Mouse (Mus musculus): ENCODE measurements around the gene Pgrmc1.
A peak's percentile ranks its signal among the peaks of the same experiment; 100 is the strongest.

Pgrmc1 gene

DNA sequence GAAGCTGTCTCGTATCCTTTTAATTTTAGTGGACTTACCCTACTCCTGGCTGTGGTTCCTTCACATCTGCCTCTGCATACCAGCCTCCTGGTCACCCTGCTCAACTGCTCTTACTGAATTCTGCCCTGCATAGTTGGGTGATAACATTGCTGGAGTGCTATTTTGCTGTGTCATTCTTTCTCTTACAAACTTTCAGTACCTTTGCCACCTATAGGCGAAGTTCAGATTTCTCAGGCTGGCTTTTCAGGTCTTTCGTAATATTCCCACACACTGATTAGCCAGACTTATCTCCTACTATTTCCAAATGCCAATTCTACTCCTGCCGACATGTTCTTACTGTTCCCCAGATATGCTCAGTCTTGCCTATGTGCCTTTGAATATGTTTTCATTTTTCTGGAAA, 6.0 kb downstream of the Pgrmc1 start:
- DNase-seq (ENCODE audit: low spot score) = no peak

DNA sequence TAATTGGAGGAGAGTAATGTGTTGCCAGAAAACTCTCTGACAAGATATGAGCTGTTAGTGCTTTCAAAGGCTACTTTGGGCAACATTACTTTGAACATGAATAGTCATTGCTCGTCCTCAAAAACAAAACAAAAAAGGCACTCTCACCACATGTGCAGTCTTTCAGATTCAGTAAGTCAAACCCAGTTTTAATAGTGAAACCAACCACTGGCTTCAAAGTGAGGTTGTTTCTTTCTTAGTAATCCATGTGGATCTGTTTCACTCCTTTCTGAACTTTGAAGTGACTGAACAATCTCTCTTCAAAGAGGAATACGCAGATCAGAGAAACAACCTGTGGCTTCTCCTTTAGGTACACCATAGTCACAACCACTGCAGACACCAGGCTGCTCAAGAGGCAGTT, 11.1 kb downstream of the Pgrmc1 start:
- no peak for DNase-seq (ENCODE audit: low spot score)

DNA sequence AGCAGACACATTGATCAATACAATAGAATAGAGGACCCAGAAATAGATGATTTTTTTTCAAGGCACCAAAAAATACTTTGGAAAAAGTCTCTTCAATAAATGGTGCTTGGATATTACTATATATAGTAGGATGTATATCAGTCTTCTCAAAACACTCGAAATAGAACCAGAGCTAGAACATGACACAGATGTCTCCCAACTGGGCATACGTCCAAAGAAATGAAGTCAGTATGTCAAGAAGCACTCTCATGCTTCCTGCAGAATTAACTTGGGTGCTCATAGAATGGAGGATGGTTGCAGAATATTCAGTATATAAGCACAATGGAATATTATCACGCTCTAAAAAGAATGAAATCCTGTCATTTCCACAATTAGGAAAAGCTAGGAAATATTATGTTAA, 30.1 kb downstream of the Pgrmc1 start:
- peak; percentile 21 for DNase-seq (ENCODE audit: low spot score)

DNA sequence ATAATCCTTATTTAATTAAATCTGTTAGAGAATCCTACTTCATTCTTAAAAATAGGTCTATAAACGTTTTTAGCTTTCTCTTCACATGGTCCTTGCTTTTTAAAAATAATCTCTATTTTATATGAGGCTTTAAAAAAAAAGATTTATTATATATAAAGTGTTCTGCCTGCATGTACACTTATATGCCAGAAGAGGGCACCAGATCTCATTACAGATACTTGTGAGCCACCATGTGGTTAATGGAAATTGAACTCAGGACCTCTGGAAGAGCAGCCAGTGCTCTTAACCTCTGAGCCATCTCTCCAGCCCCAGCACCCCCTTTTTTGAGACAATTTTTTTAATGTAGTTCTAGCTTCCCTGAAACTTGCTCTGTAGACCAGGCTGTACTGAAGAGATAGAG, 32.8 kb downstream of the Pgrmc1 start:
- no peak for DNase-seq (ENCODE audit: low spot score)

DNA sequence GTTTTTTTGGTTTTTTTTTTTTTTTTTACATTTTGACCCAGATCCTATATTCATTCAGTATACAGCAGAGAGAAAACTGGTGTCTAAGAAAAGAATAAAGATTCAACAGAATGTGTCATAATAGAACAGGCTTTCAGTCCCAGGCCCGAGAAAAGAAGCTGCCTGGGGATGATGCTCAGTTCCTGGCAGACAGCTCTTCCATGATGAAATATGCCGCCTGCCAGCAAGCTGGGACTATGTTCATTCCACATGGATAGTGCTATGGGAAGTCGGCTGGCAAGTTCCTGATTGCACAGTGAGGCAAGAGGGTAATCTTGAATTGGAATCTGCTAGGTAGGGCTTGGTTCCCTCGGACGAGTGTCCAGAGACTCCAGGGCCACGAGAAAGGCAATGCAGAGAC, 42.0 kb downstream of the Pgrmc1 start:
- DNase-seq (ENCODE audit: low spot score) = no peak

DNA sequence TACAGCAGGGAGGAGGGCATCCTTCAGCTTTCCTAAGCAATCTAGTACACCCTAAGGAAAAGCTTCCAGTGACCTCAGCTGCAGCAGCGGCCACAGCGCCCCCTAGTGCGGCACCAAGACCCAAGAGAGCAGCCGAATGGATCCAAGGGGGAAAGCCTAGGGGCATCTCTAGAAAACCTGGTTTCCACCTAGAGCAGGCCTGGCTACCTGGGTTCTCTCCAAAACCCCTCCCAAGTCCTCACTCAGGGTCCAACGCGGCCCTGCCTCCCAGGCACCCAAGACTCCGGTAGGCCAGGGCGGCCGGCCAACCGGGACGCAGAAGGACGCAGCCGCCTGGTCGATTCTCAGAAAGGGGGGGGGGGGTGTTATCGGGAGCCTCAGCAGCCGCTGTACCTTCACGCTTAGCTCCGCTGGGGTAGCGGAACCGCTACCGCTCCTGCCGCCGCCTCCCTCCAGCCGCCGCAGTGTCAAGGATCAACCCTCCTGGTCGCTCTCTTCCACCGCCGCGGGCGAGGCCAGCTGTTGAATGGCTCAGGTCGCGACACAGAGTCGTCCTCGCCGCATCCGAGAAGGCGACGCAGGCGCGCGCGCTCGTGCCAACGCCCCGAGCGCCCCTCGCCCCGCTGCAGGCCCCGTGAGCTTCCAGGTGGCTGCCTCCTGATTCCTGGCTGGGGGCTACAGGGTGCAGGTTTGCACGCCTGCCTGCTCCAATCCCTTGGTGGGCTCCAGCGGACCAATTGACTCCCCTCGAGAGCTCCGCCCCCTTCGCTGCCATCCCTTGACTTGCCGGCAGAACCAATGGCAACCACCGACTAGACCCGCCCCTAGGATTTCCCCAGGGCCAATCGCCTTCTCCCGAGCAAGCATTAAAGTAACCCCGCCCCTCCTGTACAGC, 46.9 kb downstream of the Pgrmc1 start, which contains the start of gene Akap17b:
Gene Akap17b (minus strand): TSS at position 739 of the 895 bp plus-strand sequence.
- DNase-seq (ENCODE audit: low spot score) = peak; percentile 79

Measured in MN1 (cell line).